Mouse (Mus musculus) hematopoietic stem cell, adult 5-6 weeks (primary cell): ENCODE measurements around the gene Rom1. TPM values are rescaled to one million over a fixed set of nuclear protein-coding genes. Genes with fewer than 3 reads are reported as not detected.
"Not testable (repeated sequence)": the region's sequence is repeated elsewhere in the genome, so short reads cannot be mapped to it uniquely, and the experiment has no call there.

Experiments used
- ATAC-seq, 2 experiments: fragments of 125-278 bp in 1 of 2; replicated peaks in 1 of 2; 2 replicates each; pipeline ENCODE4 v1.8.0; 2016 to 2017; ENCODE audit warnings: inconsistent platforms in 2 of 2, mild to moderate bottlenecking in 2 of 2, moderate number of reproducible peaks in 2 of 2, low read depth in 1 of 2, moderate TSS enrichment in 1 of 2; ENCODE audit not compliant: low FRiP score in 2 of 2, poor library complexity in 2 of 2, severe bottlenecking in 2 of 2, insufficient read depth in 1 of 2, low TSS enrichment in 1 of 2
- total RNA-seq: library from RNA; stranded (forward); fragments of 172-1452, 232-1000 nt; gene quantifications from 2 replicates; pipeline ENCODE4 v1.2.3, GENCODE M21; 2017

The Rom1 gene
- total RNA-seq, 1 experiment from 2014 or later = 2.1 TPM

DNA sequence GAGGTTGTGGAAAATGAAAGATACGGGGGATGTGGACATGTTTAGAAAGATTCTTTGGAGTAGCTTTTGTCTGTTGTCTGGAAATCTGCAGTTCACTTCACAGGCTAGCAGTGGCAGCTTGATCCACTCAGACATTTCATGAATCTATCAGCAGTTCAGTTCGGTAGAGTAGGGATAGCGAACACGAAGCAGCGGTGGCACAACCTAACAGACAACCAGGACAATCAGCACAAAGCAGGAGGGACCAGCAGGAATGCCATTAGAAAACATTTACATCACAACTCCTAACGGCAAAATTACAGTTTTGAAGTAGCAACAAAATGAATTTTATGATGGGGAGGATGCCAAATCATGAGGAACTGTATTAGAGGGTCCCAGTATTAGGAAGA lies 9.5 kb downstream of the Rom1 start:
- ATAC-seq = no peak

DNA sequence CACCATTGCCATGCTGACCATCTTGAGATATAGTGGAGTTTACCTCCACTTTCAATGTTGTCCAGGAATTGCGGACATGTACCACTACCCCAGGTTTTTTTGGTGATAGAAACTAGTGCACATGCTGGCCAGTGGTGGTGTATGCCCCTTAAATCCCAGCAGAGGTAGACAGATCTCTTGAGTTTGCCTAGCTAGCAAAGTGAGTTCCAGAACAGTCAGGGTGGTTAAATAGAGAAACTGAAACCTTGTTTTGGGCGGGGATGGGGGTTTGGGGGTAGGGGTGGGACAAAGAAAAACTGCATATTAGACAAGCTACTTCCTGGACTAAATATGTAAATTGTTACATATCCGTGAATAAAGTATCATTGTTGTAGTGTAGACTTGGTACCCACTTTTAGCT lies 10.2 kb downstream of the Rom1 start:
- no peak for ATAC-seq

DNA sequence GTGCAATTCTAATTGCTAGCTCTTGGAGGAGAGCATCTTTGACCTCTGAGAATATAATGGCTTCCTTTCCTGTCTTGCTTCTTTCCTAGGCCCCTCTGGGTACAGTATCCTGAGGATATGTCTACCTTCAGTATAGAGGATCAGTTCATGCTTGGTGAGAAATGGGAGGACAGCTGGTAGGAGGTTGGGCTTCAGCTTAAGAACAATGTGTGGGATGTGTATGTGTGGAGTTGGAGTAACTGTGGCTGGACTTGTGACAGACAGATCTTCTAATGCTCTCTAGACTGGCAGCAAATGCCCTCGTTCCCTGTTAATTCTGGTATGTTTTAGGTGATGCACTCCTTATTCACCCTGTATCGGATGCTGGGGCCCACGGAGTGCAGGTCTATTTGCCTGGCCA lies 14.9 kb downstream of the Rom1 start:
- ATAC-seq = no peak

DNA sequence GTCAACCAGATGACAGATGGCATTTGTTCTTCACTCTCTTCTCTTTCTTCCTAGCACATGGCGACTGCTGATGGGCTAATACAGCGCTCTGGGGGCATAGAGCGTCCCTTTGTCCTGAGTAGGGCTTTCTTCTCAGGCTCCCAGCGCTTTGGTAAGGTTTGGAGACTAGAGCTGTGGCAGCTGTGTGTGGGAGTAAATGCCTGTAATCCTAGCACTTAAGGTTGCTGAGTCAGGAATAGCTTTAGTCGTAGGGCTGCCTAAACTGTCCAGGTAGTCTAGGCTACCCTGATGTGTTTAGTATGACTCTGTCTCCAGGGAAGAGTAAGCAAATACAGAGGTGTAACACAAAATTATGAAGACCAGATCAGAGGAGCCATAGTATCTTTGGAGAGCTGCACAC lies 17.3 kb downstream of the Rom1 start:
- ATAC-seq = no peak

DNA sequence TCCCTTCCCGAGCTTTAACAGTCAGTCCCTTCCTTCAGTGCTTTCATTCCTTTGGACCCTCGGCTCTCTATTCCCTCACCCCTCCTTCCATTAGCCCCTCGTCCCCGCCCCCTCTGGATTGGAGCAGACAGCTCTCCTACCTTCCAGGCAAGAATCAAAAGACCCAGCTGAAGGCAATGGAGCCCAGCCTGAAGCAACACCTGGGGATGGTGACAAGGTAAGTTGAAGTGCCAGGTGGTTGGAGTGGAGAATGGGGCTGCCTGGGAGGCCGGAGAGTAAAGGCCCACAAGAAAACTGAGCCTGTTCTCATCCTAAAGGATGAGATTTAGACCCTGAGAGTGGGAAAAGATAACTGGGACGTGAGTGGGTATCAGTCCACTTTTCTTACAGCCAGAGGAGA lies 20.6 kb downstream of the Rom1 start:
- no peak for ATAC-seq

DNA sequence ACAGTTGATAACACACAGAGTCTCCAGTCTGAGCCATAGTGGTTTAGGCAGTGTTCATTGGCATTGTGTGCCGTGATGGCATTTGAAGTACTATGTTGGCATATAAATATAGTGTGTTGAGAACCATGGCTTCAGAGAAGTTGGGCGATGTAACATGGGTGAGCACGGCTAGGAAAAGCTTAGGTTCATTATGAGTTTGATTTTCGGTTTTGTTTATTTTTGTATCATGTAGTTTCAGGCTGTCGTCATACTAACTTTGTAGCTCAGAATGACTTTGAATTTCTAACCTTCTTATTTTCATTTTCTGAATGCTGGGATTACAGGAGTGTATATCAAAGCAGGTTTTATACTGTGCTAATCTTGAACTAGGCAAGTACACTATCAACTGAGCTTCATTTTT lies 25.7 kb downstream of the Rom1 start:
- no peak for ATAC-seq

DNA sequence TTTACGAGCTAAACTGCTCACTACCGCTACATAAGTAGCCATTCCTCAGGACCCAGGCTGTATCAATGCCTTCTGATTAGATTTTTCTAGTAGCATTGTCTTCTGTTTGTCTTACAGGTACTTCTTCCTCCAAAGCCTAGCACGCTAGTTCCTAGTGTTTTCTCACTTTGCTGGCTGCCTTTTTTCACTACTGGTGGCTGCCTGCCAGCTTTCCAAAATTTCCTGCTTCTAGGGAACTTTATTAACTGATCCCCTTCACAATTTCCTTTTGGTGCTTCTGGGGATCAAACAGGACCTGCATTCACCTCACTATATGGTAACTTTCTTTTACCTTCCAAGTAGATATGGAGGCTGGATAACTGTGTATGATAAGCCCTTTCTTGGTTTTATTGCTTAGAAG lies 30.1 kb downstream of the Rom1 start:
- ATAC-seq = no peak

DNA sequence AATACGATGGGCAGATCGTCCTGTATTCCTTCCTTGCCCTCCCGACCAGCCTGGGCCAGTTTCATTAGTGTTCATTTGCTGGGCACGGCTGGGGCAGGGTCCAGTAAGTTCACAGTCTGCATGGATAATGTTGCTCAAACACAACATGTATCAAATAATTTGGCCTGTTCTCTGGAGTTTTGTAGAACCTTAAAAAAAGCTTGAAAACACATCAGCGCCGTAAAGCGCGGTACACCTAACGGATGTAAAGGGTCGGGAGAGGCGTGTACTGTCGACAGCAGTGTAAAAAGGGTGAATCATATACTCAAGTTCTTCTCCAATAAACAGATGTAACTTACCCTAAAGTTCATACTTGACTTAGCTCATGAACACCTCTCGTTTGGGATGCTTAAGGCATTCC lies 30.6 kb downstream of the Rom1 start:
- no peak for ATAC-seq

DNA sequence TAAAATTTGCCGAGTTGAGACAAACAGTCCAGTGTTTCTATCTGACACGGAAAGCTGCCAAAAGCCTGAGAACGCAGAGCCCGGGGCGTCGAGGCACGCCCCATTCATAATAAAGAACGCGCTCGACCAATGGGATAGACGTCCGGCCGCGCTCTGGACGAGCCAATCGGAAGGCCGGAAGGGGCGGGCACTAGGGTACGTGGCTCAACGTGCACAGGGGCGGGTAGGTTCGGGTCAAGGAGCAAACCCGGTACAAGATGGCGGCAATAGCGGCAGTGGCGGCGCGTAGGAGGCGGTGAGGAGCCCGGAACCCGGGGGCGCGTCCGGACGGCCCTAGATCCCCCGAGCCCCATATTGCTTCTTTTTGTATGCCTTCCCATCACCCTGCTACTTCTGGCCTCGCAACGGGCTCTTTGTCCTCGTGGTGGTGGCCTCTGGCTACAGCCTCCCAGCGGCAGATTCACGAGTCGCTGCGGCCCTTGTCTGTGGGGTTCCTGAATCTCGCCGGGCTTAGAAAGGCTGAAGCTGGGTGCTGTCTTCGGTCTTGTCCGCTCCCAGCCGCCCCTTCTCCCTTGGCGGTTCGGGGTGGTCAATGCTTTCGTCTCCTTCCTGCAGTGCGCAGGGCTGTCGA lies 31.2 kb downstream of the Rom1 start, which contains the start of gene Ganab:
Gene Ganab (plus strand): TSS at position 207 of the 631 bp plus-strand sequence.
- ATAC-seq = peak; percentile 99

DNA sequence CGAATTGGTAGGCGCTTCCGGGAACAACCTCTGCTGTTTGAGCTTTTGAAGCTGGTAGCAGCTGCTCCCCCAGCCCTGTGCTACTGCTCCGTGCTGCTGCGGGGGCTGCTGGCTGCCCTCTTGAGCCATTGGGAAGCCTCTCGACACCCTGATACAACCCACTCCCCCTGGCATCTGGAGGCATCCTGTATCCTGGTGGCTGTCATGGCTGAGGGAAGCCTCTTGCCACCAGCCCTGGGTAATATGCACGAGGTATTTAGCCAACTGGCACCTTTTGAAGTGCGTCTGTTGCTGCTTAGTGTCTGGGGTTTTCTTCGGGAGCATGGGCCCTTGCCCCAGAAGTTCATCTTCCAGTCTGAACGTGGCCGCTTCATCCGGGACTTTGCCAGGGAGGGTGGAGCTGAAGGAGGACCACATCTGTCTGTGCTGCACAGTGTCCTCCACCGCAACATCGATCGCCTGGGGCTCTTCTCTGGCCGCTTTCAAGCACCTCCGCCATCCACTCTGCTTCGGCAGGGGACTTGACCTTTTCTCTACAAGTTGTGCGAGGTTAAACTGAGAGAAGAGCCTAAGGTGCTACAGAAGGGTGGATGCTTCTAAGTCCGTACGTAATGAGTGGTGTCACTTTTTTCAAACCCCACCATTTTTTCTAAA lies 31.8 kb downstream of the Rom1 start:
- ATAC-seq = 0 out of 4 replicates have a peak, but pooled peaks of 1 of the 2 experiments have one; percentile 1

DNA sequence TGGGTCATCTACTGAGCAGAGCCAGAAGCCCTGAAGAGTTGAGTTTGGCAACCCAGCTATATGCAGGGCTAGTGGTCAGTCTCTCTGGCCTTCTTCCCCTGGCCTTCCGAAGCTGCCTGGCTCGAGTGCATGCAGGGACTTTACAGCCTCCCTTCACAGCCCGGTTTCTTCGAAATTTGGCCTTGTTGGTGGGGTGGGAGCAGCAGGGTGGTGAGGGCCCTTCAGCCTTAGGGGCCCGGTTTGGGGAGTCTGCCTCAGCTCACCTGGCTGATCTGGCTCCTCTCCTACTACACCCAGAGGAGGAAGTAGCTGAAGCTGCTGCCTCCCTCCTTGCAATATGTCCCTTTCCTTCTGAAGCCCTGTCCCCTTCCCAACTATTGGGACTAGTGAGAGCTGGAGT lies 32.9 kb downstream of the Rom1 start:
- not testable (repeated sequence) for ATAC-seq

DNA sequence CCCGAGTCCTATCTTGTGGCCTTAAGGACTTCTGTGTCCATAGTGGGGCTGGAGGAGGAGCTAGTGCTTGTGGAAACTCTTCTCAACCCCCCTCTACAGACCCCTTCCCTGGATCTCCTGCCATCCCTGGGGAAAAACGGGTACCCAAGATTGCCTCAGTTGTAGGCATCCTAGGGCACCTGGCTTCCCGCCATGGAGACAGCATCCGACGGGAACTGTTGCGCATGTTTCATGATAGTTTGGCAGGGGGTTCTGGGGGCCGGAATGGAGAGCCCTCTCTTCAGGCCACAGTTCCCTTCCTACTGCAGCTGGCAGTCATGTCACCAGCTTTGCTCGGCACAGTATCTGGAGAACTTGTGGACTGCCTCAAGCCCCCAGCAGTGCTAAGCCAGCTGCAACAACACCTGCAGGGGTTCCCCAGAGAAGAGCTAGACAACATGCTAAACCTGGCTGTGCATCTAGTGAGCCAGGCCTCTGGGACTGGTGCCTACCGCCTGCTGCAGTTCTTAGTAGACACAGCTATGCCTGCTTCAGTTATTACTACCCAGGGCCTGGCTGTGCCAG lies 33.7 kb downstream of the Rom1 start:
- no peak for ATAC-seq

DNA sequence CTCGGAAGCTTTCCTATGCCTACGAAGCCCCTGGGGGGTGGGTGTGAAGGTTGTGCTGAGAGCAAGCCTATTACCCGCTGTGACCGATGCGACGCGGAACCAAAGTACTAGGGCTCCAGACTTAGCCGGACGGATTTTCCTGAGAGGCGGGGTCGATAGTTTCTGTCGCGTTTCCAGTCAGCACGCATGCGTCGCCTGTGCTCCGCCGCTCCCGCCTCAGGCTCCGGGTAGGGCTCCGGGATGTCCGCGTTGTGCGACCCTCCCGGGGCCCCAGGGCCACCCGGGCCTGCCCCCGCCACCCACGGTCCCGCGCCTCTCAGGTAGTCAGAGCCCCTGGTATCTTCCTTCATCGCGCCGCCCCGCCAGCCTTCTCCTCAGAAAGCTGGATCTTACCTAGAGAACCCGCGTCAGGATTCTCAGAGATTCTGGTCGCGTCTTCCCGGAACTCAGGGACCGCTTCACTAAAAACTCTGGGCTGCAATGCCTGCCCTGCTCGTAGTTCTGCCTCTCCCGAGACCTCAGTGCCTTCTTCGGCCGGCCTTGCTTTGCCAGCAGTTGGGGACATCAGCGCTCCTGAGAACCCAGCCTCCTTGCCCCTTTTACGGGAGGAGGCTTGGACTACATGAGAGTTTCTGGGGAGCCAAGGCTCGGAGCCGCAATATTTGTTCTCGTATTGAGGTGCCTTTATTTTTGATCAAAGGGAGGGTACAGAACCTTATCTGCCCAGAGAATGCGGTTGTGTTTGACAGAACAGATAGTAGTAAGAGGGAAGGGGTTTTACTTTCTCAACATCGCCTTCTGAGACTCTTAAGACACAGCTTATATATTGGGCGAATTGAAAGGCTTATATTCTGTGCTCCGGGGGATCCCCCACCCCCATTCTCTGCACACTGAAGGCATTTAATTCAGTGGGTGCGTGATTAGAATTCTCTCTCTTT lies 36.1 kb downstream of the Rom1 start, which contains the start of gene Ints5:
Gene Ints5 (plus strand): TSS at position 177 of the 938 bp plus-strand sequence.
- peak; percentile 33 to 50 for ATAC-seq

DNA sequence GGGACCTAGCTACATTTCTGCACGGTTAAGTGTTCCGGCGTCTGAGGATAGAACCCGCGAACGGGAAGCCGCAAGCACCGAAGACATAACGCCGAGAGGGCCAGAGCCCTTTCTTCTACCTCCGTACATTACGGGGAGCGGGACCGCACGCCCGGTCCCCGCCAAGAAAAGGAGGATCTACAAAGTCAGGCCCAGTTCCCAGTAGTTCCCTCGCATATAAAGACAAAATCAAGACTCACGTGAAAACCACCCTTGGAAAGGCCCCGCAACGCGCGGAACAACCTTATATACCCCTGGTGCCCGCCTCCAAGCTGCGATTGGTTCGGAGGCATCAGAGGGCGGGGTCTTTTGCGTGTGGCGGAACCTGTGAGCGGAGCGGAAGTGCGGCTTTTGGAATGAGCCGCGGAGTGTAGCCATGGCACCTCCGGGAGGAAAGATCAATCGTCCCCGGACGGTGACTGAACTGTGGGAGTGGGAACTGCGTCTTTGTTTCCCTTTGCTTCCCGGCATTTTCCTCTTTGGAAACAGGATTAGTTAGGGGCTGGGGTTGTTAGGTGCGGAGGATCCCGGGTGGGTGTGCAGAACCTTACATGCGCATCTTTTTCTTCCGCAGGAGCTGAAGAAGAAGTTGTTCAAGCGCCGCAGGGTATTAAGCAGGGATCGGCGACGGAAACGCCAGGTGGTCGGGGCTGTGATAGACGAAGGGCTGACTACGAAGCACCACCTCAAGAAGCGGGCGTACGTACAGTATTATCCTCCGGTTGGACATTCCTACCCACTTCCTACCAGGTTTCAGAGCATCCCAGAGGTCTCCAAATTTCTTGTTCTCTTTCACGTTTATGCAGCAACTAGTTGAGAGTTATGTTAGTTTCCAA lies 40.4 kb downstream of the Rom1 start, which contains the start of the genes 1810009A15Rik and Gm49416:
Gene 1810009A15Rik (plus strand): TSS at position 343 of the 875 bp plus-strand sequence.
Gene Gm49416 (plus strand): TSS at position 416 of the 875 bp plus-strand sequence.
- ATAC-seq = peak; percentile 96 to 97

DNA sequence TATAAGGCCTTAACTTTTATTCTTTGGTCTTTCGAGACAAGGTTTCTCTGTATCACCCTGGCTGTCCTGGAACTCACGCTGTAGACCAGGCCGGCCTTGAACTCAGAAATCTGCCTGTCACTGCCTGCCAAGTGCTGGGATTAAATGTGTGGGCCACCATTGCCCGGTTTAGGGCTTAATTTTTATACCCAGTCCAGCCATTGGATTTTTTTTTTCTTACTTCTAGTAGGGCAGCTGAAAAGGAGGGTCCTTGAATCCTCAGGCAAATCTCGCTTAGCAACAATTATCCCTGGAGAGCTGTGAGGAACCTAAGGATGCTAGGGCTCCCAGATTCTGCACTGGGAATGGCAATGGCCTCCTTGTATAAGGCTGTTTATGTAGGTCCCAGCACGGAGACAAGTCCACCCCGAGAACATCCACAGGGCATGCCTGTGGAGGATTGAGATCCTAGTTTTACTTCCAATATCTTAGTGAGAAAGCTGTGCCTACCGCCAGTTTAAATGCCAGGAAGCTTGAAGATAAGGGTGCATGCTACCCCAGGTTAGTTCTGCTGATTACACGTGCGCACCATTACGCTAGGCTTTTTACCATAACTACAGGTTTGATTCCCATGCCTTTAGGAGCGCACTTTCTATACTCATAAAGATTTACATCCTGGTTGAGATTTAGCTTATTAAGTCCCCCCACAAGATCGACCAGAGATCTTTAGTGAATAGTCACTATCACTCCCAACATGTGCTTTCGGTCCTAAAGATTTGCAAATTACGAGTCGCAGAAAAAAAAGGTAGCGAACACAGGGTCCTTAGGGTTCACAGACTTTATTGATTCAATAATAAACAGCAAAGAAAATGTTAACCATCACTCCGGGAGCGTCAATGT lies 41.3 kb downstream of the Rom1 start:
- no peak for ATAC-seq
